Mouse (Mus musculus) brain, embryonic 14.5 days (tissue): Measurements from ENCODE around the gene Ppp2r1a. TPM values are rescaled to one million over a fixed set of nuclear protein-coding genes. Genes with fewer than 3 reads are reported as not detected.

Experiments used
- DNase-seq: peaks from one replicate; pipeline ENCODE4 v3.0.0-alpha.2; 2011; ENCODE audit warnings: low read depth
- CTCF ChIP-seq: fragments of 200-500 bp; IDR thresholded peaks from 2 replicates; pipeline ENCODE4 v1.5.1; 2012; ENCODE audit warnings: inconsistent platforms, mild to moderate bottlenecking, moderate library complexity, borderline replicate concordance; ENCODE audit not compliant: insufficient read depth, insufficient read length; ENCODE audit errors: extremely low read depth
- POLR2A ChIP-seq: fragments of 200-500 bp; IDR thresholded peaks from 2 replicates; pipeline ENCODE4 v1.6.1; 2012; ENCODE audit warnings: mild to moderate bottlenecking, inconsistent platforms, borderline replicate concordance; ENCODE audit not compliant: poor library complexity, insufficient read depth, insufficient read length, severe bottlenecking; ENCODE audit errors: extremely low read depth
- polyA plus RNA-seq: library from polyadenylated mRNA; depleted of rRNA; stranded (reverse); fragments of >200 nt; gene quantifications from 2 replicates; pipeline ENCODE4 v1.2.3, GENCODE M21; 2012; rRNA removed

Ppp2r1a gene
- polyA plus RNA-seq, 1 experiment: 565 TPM

DNA sequence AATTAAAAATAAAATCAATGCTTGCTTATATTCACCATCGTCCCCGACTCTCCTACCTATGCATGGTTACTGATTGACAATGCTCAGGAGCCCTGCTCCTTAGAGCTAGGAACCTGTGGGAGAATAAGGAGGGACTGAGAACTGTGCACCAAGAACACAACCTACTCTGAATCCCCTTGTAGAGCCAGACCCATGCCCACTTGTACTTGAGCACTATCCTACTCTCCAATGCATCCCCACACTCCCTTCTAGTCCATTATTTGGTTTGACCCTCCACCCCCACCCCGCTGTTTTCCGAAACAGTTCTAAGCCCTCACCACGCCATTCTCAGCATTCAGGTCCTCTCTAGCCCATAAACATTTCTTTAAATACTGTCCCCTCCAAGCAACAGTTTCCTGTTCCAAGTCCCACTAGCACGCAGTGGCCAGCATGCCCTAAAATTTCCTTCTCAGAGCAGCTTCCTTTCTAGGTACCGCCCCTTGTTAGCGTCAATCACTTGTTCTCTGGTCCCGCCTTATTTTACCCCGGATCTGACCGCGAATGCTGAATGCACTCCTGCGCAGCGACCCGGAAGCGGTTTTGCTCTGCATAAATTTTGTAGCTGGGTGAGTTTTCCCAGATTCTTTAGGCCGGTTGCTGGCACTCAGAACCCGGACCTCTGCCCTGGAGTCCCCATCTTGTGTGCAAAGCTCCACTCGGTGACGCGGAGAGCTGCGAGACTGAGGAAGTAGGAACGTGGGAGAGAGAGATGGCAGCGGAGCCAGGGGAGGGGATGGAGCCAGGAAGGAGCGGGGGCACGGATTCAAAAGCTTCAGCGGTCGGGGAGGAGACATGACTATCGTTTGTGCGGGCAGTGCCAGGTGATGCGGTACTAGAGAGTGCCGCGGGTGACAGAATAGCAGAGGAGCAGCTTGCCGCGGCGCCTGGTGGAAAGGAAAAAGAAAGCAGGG is 63.5 kb downstream of the Ppp2r1a start, which contains the start of gene Zfp160:
Gene Zfp160, plus strand, starts transcription at position 522 of the 950 bp plus-strand sequence.
- DNase-seq: peak; percentile 97
- no peak for TF ChIP-seq CTCF
- TF ChIP-seq POLR2A: 0 out of 2 replicates have a peak, but pooled peaks have one; percentile 15

GRCm38 (mm10) chr17:21009726-21010125 is 64.6 kb downstream of the Ppp2r1a start:
- no peak for DNase-seq
- TF ChIP-seq CTCF (no peak), POLR2A (no peak)

Other genes with a start within 250 kb of the Ppp2r1a start
- gene Vmn1r227, start 215.5 kb upstream of the Ppp2r1a start, polyA plus RNA-seq: not detected in 2 replicates
- gene Vmn1r228, start 159.2 kb upstream of the Ppp2r1a start, polyA plus RNA-seq: not detected in 2 replicates
- not detected in 2 replicates for gene Vmn1r229, start 133.8 kb upstream of the Ppp2r1a start, polyA plus RNA-seq
- not detected in 2 replicates for gene Vmn1r230, start 104.9 kb upstream of the Ppp2r1a start, polyA plus RNA-seq
- not detected in 2 replicates for gene Vmn1r231, start 40.2 kb upstream of the Ppp2r1a start, polyA plus RNA-seq
- gene Vmn1r232, start 25.6 kb upstream of the Ppp2r1a start, polyA plus RNA-seq: not detected in 2 replicates
- not detected in 2 replicates for gene Vmn1r233, start 51.2 kb downstream of the Ppp2r1a start, polyA plus RNA-seq
- 20.8 TPM in 2 replicates for gene Zfp160, start 63.6 kb downstream of the Ppp2r1a start, polyA plus RNA-seq